Mouse (Mus musculus) C2C12 (cell line): ENCODE results near the gene Snx29.

Experiments
- CTCF ChIP-seq: IDR thresholded peaks from one replicate; pipeline ENCODE4 v1.5.1; 2011; ENCODE audit not compliant: control insufficient read depth, insufficient read depth, insufficient read length
- FOSL1 ChIP-seq: IDR thresholded peaks from one replicate; pipeline ENCODE4 v1.8.0; 2011; ENCODE audit warnings: mild to moderate bottlenecking, low read length; ENCODE audit not compliant: poor library complexity, insufficient read depth, severe bottlenecking
- MYOD1 ChIP-seq: IDR thresholded peaks from one replicate; pipeline ENCODE4 v1.6.1; 2011; ENCODE audit warnings: low read depth; ENCODE audit not compliant: control insufficient read depth, insufficient read length
- MYOG ChIP-seq: IDR thresholded peaks from one replicate; pipeline ENCODE4 v1.6.1; 2011; ENCODE audit not compliant: control insufficient read depth, insufficient read length; ENCODE audit errors: extremely low read depth
- USF1 ChIP-seq: IDR thresholded peaks from one replicate; pipeline ENCODE4 v1.6.1; 2011; ENCODE audit warnings: low read depth, mild to moderate bottlenecking, control low read depth, moderate library complexity

- TF ChIP-seq CTCF (no peak), USF1 (no peak), MYOD1 (no peak), FOSL1 (no peak), MYOG (no peak)
Measured at GRCm38 (mm10) chr16:11359173-11359572, 36.5 kb downstream of the Snx29 start.
